Mouse (Mus musculus) MEL (cell line): ENCODE measurements around the gene Pyroxd2.
A peak's percentile ranks its signal among the peaks of the same experiment; 100 is the strongest.

ENCODE experiments used
- CHD2 ChIP-seq: IDR thresholded peaks from 2 replicates; pipeline ENCODE4 v1.6.1; 2011; ENCODE audit warnings: low read length, improper control_type of control experiment
- CTCF ChIP-seq, 3 experiments: IDR thresholded peaks in 2 of 3; conservative IDR thresholded peaks in 1 of 3; 2 replicates each; pipeline ENCODE4 v1.5.1; 2011 to 2012; ENCODE audit warnings: low read length in 3 of 3, low read depth in 2 of 3, mild to moderate bottlenecking in 2 of 3, improper control_type of control experiment in 1 of 3, inconsistent platforms in 1 of 3, mixed read lengths in 1 of 3, moderate library complexity in 1 of 3; ENCODE audit not compliant: control insufficient read depth in 1 of 3, insufficient read depth in 1 of 3, poor library complexity in 1 of 3, severe bottlenecking in 1 of 3
- E2F4 ChIP-seq: IDR thresholded peaks from 2 replicates; pipeline ENCODE4 v1.6.1; 2011; ENCODE audit warnings: low read depth, low read length, improper control_type of control experiment, borderline replicate concordance
- EP300 ChIP-seq, 2 experiments: IDR thresholded peaks; 2 replicates each; pipeline ENCODE4 v1.6.1; 2011; ENCODE audit warnings: improper control_type of control experiment in 2 of 2, low read length in 2 of 2, low read depth in 1 of 2, mild to moderate bottlenecking in 1 of 2
- GABPA ChIP-seq: IDR thresholded peaks from 2 replicates; pipeline ENCODE4 v1.6.1; 2012; ENCODE audit warnings: low read depth, mild to moderate bottlenecking, inconsistent platforms, low read length, improper control_type of control experiment, moderate library complexity
- GATA1 ChIP-seq: IDR thresholded peaks from 2 replicates; pipeline ENCODE4 v1.6.1; 2011; ENCODE audit warnings: low read depth, low read length, improper control_type of control experiment
- MAX ChIP-seq: IDR thresholded peaks from 2 replicates; pipeline ENCODE4 v1.6.1; 2011; ENCODE audit warnings: low read length, improper control_type of control experiment
- MEF2A ChIP-seq: IDR thresholded peaks from 2 replicates; pipeline ENCODE4 v1.6.1; 2014; ENCODE audit warnings: low read depth, mild to moderate bottlenecking, inconsistent platforms, low read length, improper control_type of control experiment; ENCODE audit not compliant: poor library complexity, insufficient replicate concordance, severe bottlenecking; ENCODE audit errors: extremely low read depth
- SIN3A ChIP-seq: IDR thresholded peaks from 2 replicates; pipeline ENCODE4 v1.6.1; 2012; ENCODE audit warnings: low read length, improper control_type of control experiment, inconsistent platforms
- UBTF ChIP-seq: IDR thresholded peaks from 2 replicates; pipeline ENCODE4 v1.6.1; 2012; ENCODE audit warnings: low read depth, mild to moderate bottlenecking, inconsistent platforms, low read length, improper control_type of control experiment, moderate library complexity, borderline replicate concordance; ENCODE audit not compliant: insufficient read depth
- ZMIZ1 ChIP-seq: IDR thresholded peaks from 2 replicates; pipeline ENCODE4 v1.6.1; 2012; ENCODE audit warnings: low read depth, mild to moderate bottlenecking, inconsistent platforms, low read length, improper control_type of control experiment, moderate library complexity

DNA sequence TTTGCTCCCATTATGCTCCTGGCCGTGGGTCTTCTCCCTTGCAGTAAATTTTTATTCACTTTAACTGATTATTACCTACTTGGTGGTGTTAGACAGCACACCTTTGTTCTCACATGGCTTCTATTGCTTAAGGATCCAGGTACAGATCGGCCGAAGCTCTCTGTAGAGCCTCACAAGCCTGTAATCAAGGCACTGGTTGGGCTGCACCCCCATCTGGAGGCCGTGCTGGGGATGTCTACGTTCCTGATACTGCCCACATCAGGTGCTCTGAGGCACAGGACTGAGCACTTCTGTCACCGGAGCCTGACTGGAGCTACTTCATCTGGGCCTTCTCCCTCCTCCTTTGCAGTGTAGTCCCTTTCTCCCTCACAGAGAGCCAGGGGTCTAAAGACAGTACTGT lies 29.3 kb downstream of the Pyroxd2 start:
- TF ChIP-seq CHD2 = no peak
- TF ChIP-seq CTCF (IDR thresholded peaks at IDR 0.05 in 2 of 3, conservative IDR thresholded peaks at IDR 0.05 in 1 of 3; ENCODE audit: control insufficient read depth in 1 of 3, insufficient read depth in 1 of 3, low read depth in 2 of 3, low read length in 3 of 3, poor library complexity in 1 of 3, severe bottlenecking in 1 of 3) = peak in 2 of 3 experiments; percentile 7 to 21; a peak in 1 of 6 replicates
- TF ChIP-seq EP300 (IDR thresholded peaks at IDR 0.05; ENCODE audit: low read depth in 1 of 2, low read length in 2 of 2) = no peak
- TF ChIP-seq GABPA = no peak
- TF ChIP-seq MAX = no peak
- no peak for TF ChIP-seq MEF2A
- TF ChIP-seq E2F4 = no peak
- TF ChIP-seq ZMIZ1 = no peak
- TF ChIP-seq SIN3A = no peak
- no peak for TF ChIP-seq GATA1
- TF ChIP-seq UBTF = no peak
